Mouse (Mus musculus): ENCODE results near the gene Enpp4.

DNA sequence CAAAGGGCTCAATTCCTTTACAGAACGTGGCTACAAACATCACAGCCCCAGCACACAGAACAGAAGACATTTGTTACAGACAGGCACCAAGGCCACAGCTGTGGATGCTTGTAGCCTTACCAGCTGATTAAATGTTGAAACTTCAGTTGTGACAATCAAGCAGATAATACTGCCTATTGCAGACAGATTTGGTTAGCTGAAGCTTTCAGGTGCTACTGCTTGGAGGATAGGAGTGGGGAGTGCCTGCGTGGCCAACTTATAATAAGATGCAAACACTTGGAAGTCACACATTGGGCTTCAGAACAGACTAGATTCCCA, 27.8 kb downstream of the Enpp4 start:
- TF ChIP-seq CTCF (IDR thresholded peaks at IDR 0.05; ENCODE audit: extremely low read depth, insufficient read length, insufficient replicate concordance, low read depth, low read length) (no peak), POLR2A (IDR thresholded peaks at IDR 0.05; ENCODE audit: low read depth, low read length) (no peak)
